Mouse (Mus musculus): ENCODE measurements at regions not wholly inside any gene's neighbourhood (a gene's known extent, or its start where the extent isn't known, plus 50 kb on each side); places are given as distances from the start of the nearest gene placed in this dataset.
"Not testable (repeated sequence)": the region's sequence is repeated elsewhere in the genome, so short reads cannot be mapped to it uniquely, and the experiment has no call there.

DNA sequence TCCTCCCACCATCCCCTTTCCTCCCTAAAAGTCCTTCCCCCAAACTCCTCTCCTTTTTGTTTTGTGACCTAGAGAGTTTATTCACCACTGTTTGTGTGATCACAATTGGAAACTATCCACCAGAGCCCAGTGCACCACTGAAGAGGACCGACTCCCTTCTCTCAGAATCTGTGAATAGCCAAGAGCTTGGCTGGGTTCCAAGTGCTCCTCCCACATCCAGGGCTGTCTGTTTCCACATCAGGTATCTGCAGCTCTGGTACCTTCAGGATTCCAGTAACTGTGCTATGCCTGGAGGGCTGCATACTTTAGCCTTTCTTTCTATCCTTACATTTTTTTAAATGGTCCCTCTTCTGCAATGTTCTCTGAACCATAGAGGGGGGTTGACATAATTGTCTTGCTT is 180.5 kb upstream of the Masp1 start:
- H3K27ac ChIP-seq (ENCODE audit: low read length), result no peak overlapping the region
- no peaks in the 10 kb centered on the region for H3K36me3 ChIP-seq (ENCODE audit: control insufficient read depth, insufficient read depth, low read length)
- no peaks in the 10 kb centered on the region for H3K9me3 ChIP-seq (ENCODE audit: control insufficient read depth, low read length)
- peaks cover 2% of the 10 kb centered on the region; the same call in 1 of the 2 replicates for H3K4me1 ChIP-seq (replicated peaks; ENCODE audit: control insufficient read depth, insufficient read depth, low read length)
- 10% methylated on average over 1 of the region's 1 CpGs for WGBS
- no peak overlapping the region for H3K9ac ChIP-seq (ENCODE audit: low read length)
- no peak overlapping the region for H3K4me2 ChIP-seq (ENCODE audit: low read depth, low read length)
- no peaks in the 10 kb centered on the region; the same call in 1 of the 2 replicates for H3K27me3 ChIP-seq (ENCODE audit: control insufficient read depth, insufficient read depth, low read depth, low read length)
- H3K4me3 ChIP-seq (ENCODE audit: low read length), result no peak overlapping the region
- ATAC-seq (ENCODE audit: low read depth), result no peak

DNA sequence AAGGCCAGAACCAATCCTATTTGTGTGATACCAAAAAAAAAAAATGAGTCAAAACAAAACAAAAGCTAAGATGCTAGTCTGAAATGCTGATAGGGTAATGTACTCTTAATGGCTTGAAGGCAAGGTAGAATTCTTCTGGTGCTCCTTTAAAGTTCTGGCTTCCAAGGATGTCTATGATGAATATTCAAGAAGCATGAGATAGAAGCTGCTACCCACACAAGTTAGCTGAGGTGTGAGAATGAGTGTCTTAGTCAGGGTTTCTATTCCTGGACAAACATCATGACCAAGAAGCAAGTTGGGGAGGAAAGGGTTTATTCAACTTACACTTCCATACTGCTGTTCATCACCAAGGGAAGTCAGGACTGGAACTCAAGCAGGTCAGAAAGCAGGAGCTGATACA is 173.6 kb upstream of the Masp1 start:
- H3K4me1 ChIP-seq (replicated peaks; ENCODE audit: control insufficient read depth, insufficient read depth, low read length); H3K36me3 ChIP-seq (ENCODE audit: control insufficient read depth, insufficient read depth, low read length); H3K27ac ChIP-seq (ENCODE audit: low read length); H3K9me3 ChIP-seq (ENCODE audit: control insufficient read depth, low read length); H3K27me3 ChIP-seq (ENCODE audit: control insufficient read depth, insufficient read depth, low read depth, low read length); H3K9ac ChIP-seq (ENCODE audit: low read length); H3K4me3 ChIP-seq (ENCODE audit: low read length); H3K4me2 ChIP-seq (ENCODE audit: low read depth, low read length); ATAC-seq (ENCODE audit: low read depth): not testable (repeated sequence)

DNA sequence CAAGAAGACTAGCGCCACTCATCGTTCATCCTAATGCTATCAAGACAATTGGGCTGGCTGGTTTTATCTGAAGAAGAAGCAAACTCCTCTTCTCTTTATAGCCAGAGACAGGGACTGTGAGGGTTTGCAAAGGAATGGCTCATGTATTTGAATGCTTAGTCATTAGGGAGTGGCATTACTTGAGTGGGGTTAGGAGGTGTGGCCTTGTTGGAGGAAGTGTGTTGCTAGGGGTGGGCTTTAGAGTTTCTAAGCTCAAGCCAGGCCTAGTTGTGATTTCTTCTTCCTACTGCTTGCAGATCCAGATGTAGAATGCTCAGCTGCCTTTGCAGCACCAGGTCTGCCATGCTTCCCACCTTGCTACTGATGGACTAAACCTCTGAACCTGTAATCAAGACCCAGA is 169.4 kb upstream of the Masp1 start:
- H3K4me2 ChIP-seq (ENCODE audit: low read depth, low read length), result no peak overlapping the region
- no peak overlapping the region for H3K4me3 ChIP-seq (ENCODE audit: low read length)
- no peaks in the 10 kb centered on the region for H3K27me3 ChIP-seq (ENCODE audit: control insufficient read depth, insufficient read depth, low read depth, low read length)
- 94% methylated on average over 2 of the region's 2 CpGs for WGBS
- H3K4me1 ChIP-seq (replicated peaks; ENCODE audit: control insufficient read depth, insufficient read depth, low read length), result no peaks in the 10 kb centered on the region
- no peak overlapping the region for H3K27ac ChIP-seq (ENCODE audit: low read length)
- no peaks in the 10 kb centered on the region for H3K36me3 ChIP-seq (ENCODE audit: control insufficient read depth, insufficient read depth, low read length)
- ATAC-seq (ENCODE audit: low read depth), result no peak
- H3K9ac ChIP-seq (ENCODE audit: low read length), result no peak overlapping the region
- H3K9me3 ChIP-seq (ENCODE audit: control insufficient read depth, low read length), result no peaks in the 10 kb centered on the region

DNA sequence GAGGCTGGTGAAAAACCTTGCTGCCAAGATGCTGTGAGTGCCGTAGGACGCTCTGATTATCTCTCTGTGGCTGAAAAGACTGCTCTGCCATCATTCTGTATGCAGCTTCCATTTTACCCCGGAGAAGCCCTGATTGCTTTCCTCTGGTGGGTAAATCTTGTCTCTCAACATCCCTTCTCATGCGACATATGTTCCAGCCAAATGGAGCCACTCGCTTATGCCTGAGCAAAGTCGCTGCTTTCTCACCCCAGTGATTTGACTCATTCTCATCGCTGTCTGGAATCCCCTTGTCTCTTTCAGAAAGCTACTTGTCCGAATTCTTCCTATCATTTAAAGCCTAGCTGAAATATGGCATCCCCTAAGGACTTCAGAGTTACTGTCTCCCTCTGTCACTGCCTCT is 166.2 kb upstream of the Masp1 start:
- WGBS, result 72% methylated on average over 8 of the region's 8 CpGs
- no peak for ATAC-seq (ENCODE audit: low read depth)
- Histone ChIP-seq H3K4me1 (replicated peaks; ENCODE audit: control insufficient read depth, insufficient read depth, low read length) (no peaks in the 10 kb centered on the region), H3K27ac (ENCODE audit: low read length) (no peak overlapping the region), H3K9me3 (ENCODE audit: control insufficient read depth, low read length) (no peaks in the 10 kb centered on the region), H3K4me3 (ENCODE audit: low read length) (no peak overlapping the region), H3K9ac (ENCODE audit: low read length) (no peak overlapping the region), H3K4me2 (ENCODE audit: low read depth, low read length) (no peak overlapping the region), H3K36me3 (ENCODE audit: control insufficient read depth, insufficient read depth, low read length) (no peaks in the 10 kb centered on the region), H3K27me3 (ENCODE audit: control insufficient read depth, insufficient read depth, low read depth, low read length) (no peaks in the 10 kb centered on the region)

DNA sequence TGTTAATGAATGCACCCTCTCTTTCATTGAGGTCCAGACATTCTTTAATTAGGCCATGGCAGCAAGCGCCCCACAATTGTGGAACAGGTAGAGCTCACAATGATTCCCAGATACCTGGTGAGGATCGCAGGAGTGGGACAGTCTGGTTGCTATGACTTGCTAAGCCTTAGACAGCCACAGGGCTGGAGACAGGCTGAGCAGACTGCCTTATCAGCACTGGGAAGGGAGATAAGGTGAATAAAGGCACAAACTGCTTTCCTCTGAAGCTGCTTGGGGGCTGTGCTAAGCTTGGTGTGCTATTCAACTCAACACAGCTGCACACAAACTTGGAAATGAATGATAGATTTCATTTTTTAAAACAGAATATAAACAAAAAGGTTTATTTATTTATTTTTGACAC is 159.8 kb upstream of the Masp1 start:
- no peak overlapping the region for H3K4me2 ChIP-seq (ENCODE audit: low read depth, low read length)
- no peak overlapping the region for H3K9ac ChIP-seq (ENCODE audit: low read length)
- 49% methylated on average over 2 of the region's 2 CpGs for WGBS
- no peak overlapping the region for H3K4me3 ChIP-seq (ENCODE audit: low read length)
- no peaks in the 10 kb centered on the region for H3K36me3 ChIP-seq (ENCODE audit: control insufficient read depth, insufficient read depth, low read length)
- H3K27ac ChIP-seq (ENCODE audit: low read length), result no peak overlapping the region
- no peaks in the 10 kb centered on the region for H3K9me3 ChIP-seq (ENCODE audit: control insufficient read depth, low read length)
- no peaks in the 10 kb centered on the region for H3K27me3 ChIP-seq (ENCODE audit: control insufficient read depth, insufficient read depth, low read depth, low read length)
- ATAC-seq (ENCODE audit: low read depth), result no peak
- no peaks in the 10 kb centered on the region for H3K4me1 ChIP-seq (replicated peaks; ENCODE audit: control insufficient read depth, insufficient read depth, low read length)

DNA sequence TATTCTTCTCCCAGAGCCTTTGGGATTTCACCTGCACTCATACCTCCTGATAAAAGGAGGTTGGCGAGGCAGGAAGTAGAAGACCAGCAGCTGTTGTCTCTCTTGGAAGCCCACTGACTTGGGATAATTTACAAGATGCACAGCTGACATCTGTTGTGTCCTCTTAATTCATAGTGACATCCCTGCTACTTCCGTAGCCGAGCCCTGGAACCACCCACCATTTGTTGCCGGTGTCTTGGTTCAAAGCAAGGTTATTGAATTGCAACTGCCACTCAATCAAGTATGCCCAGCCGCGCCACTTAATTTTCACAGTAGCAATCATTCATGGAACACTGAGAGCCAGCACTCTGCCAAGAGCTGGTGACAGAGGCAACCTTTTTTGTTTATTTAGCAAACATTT is 151.8 kb upstream of the Masp1 start:
- WGBS, result 44% methylated on average over 6 of the region's 6 CpGs
- no peaks in the 10 kb centered on the region for H3K9me3 ChIP-seq (ENCODE audit: control insufficient read depth, low read length)
- no peak overlapping the region for H3K4me3 ChIP-seq (ENCODE audit: low read length)
- H3K27ac ChIP-seq (ENCODE audit: low read length), result no peak overlapping the region
- no peak overlapping the region for H3K9ac ChIP-seq (ENCODE audit: low read length)
- H3K36me3 ChIP-seq (ENCODE audit: control insufficient read depth, insufficient read depth, low read length), result no peaks in the 10 kb centered on the region
- H3K4me1 ChIP-seq (replicated peaks; ENCODE audit: control insufficient read depth, insufficient read depth, low read length), result no peaks in the 10 kb centered on the region
- no peak for ATAC-seq (ENCODE audit: low read depth)
- H3K27me3 ChIP-seq (ENCODE audit: control insufficient read depth, insufficient read depth, low read depth, low read length), result no peaks in the 10 kb centered on the region
- no peak overlapping the region for H3K4me2 ChIP-seq (ENCODE audit: low read depth, low read length)

DNA sequence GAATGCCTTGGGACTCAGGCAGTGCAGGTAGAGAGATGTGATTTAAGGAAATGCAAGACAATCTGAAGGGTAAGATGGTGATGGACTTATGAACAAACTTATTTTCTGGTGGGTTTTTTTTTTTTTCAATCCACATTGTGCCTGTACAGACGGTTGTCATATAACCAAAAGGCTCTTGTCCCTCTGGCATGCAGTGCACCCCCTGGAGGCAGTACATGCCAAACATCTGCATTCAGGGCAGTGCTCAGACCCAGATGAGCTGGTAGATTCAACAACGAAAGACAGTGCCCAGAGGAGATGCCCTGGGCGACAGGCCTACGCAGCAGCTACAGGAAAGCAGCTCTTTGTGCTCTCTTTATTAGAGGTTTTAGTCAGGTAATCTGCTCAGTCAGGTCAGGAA is 149.5 kb upstream of the Masp1 start:
- Histone ChIP-seq H3K9me3 (ENCODE audit: control insufficient read depth, low read length) (no peaks in the 10 kb centered on the region), H3K4me3 (ENCODE audit: low read length) (no peak overlapping the region), H3K27ac (ENCODE audit: low read length) (no peak overlapping the region), H3K4me1 (replicated peaks; ENCODE audit: control insufficient read depth, insufficient read depth, low read length) (no peaks in the 10 kb centered on the region), H3K36me3 (ENCODE audit: control insufficient read depth, insufficient read depth, low read length) (no peaks in the 10 kb centered on the region), H3K27me3 (ENCODE audit: control insufficient read depth, insufficient read depth, low read depth, low read length) (no peaks in the 10 kb centered on the region), H3K9ac (ENCODE audit: low read length) (no peak overlapping the region), H3K4me2 (ENCODE audit: low read depth, low read length) (no peak overlapping the region)
- 72% methylated on average over 4 of the region's 4 CpGs for WGBS
- no peak for ATAC-seq (ENCODE audit: low read depth)

DNA sequence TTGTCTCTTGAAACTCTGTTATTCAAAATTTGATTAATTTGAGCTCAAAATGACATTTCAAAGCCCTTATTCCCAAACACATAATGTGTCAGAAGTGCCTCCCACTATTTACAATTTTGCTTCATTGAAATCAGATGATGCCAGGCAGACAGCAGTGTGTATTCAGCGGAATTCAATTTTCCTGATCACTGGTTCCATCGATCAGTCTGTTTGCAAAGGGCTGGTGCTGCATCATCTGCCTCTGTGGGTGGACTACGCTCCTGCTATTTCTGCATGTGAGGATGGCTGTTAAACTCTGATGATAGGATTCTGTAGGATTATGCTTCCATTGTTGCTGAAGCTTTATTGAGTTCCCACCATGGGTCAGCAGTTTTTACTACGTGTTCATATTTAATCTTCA is 149.0 kb upstream of the Masp1 start:
- Histone ChIP-seq H3K27ac (ENCODE audit: low read length) (no peak overlapping the region), H3K27me3 (ENCODE audit: control insufficient read depth, insufficient read depth, low read depth, low read length) (no peaks in the 10 kb centered on the region), H3K4me1 (replicated peaks; ENCODE audit: control insufficient read depth, insufficient read depth, low read length) (no peaks in the 10 kb centered on the region), H3K4me3 (ENCODE audit: low read length) (no peak overlapping the region), H3K4me2 (ENCODE audit: low read depth, low read length) (no peak overlapping the region), H3K36me3 (ENCODE audit: control insufficient read depth, insufficient read depth, low read length) (no peaks in the 10 kb centered on the region), H3K9ac (ENCODE audit: low read length) (no peak overlapping the region), H3K9me3 (ENCODE audit: control insufficient read depth, low read length) (no peaks in the 10 kb centered on the region)
- 91% methylated on average over 4 of the region's 4 CpGs for WGBS
- ATAC-seq (ENCODE audit: low read depth), result no peak
